Mouse (Mus musculus): ENCODE measurements around the gene Ydjc. TPM values are rescaled to one million over a fixed set of nuclear protein-coding genes. Genes with fewer than 3 reads are reported as not detected.

Ydjc gene
- polyA plus RNA-seq, 1 experiment from 2014 or later = 15.1 TPM

GRCm38 (mm10) chr16:17200121-17200952 lies 55.9 kb downstream of the Ydjc start:
- H3K9ac ChIP-seq (ENCODE audit: low read depth, low read length) = peak overlapping the region; percentile 100
- 4% methylated on average over 24 of the region's 24 CpGs for WGBS
- H3K4me2 ChIP-seq (ENCODE audit: low read depth, low read length) = peak overlapping the region; percentile 65
- peak overlapping the region; percentile 99 for H3K4me3 ChIP-seq (ENCODE audit: low read depth, low read length)
- DNase-seq (ENCODE audit: low spot score) = no peak
- no peaks in the 10 kb centered on the region for H3K9me3 ChIP-seq (ENCODE audit: control insufficient read depth, low read length)
- peaks cover 7% of the 10 kb centered on the region; the same call in 1 of the 2 replicates for H3K4me1 ChIP-seq (ENCODE audit: control insufficient read depth, insufficient read depth, low read length)
- H3K27ac ChIP-seq (replicated peaks; ENCODE audit: low read depth, low read length) = peak overlapping the region; percentile 86
- no peak for ATAC-seq (ENCODE audit: low read depth)
- H3K36me3 ChIP-seq (ENCODE audit: control insufficient read depth, insufficient read depth, low read length) = 0 out of 2 replicates have a peak, but pooled peaks cover 8% of the 10 kb centered on the region
- H3K27me3 ChIP-seq (replicated peaks; ENCODE audit: control insufficient read depth, insufficient read depth, low read length) = no peaks in the 10 kb centered on the region

GRCm38 (mm10) chr16:17200953-17201707 lies 56.7 kb downstream of the Ydjc start:
- H3K36me3 ChIP-seq (ENCODE audit: control insufficient read depth, insufficient read depth, low read length) = 0 out of 2 replicates have a peak, but pooled peaks cover 7% of the 10 kb centered on the region
- no peaks in the 10 kb centered on the region for H3K27me3 ChIP-seq (replicated peaks; ENCODE audit: control insufficient read depth, insufficient read depth, low read length)
- peak overlapping the region; percentile 86 for H3K27ac ChIP-seq (replicated peaks; ENCODE audit: low read depth, low read length)
- under 1% methylated on average over 44 of the region's 72 CpGs for WGBS
- peak; percentile 90 for ATAC-seq (ENCODE audit: low read depth)
- peak; percentile 94 for DNase-seq (ENCODE audit: low spot score)
- peak overlapping the region; percentile 65 for H3K4me2 ChIP-seq (ENCODE audit: low read depth, low read length)
- H3K9ac ChIP-seq (ENCODE audit: low read depth, low read length) = peak overlapping the region; percentile 100
- H3K4me3 ChIP-seq (ENCODE audit: low read depth, low read length) = peak overlapping the region; percentile 99
- H3K4me1 ChIP-seq (ENCODE audit: control insufficient read depth, insufficient read depth, low read length) = peaks cover 7% of the 10 kb centered on the region; the same call in 1 of the 2 replicates
- H3K9me3 ChIP-seq (ENCODE audit: control insufficient read depth, low read length) = no peaks in the 10 kb centered on the region

GRCm38 (mm10) chr16:17201977-17202376 lies 57.6 kb downstream of the Ydjc start:
- no peak overlapping the region for H3K4me2 ChIP-seq (ENCODE audit: low read depth, low read length)
- DNase-seq (ENCODE audit: low spot score) (peak; percentile 58), ATAC-seq (ENCODE audit: low read depth) (peak; percentile 67)
- WGBS = 47% methylated on average over 2 of the region's 2 CpGs
- H3K4me1 ChIP-seq (ENCODE audit: control insufficient read depth, insufficient read depth, low read length) = peaks cover 7% of the 10 kb centered on the region; the same call in 1 of the 2 replicates
- H3K36me3 ChIP-seq (ENCODE audit: control insufficient read depth, insufficient read depth, low read length) = 0 out of 2 replicates have a peak, but pooled peaks cover 4% of the 10 kb centered on the region
- H3K27ac ChIP-seq (replicated peaks; ENCODE audit: low read depth, low read length) = peak overlapping the region; percentile 86; the same call in 1 of the 2 replicates
- peak overlapping the region; percentile 99; the same call in 1 of the 2 replicates for H3K4me3 ChIP-seq (ENCODE audit: low read depth, low read length)
- H3K9ac ChIP-seq (ENCODE audit: low read depth, low read length) = 0 out of 2 replicates have a peak overlapping the region, but pooled peaks have one; percentile 100
- H3K9me3 ChIP-seq (ENCODE audit: control insufficient read depth, low read length) = no peaks in the 10 kb centered on the region
- 0 out of 2 replicates have a peak, but pooled peaks cover 3% of the 10 kb centered on the region for H3K27me3 ChIP-seq (replicated peaks; ENCODE audit: control insufficient read depth, insufficient read depth, low read length)

GRCm38 (mm10) chr16:17202549-17202948 lies 58.1 kb downstream of the Ydjc start, which contains the start of gene Ube2l3:
Gene Ube2l3 (minus strand): TSS chr16:17202649.
- peak within 1 kb of the TSS; percentile 65 for H3K4me2 ChIP-seq (ENCODE audit: low read depth, low read length)
- H3K9me3 ChIP-seq (ENCODE audit: control insufficient read depth, low read length) = no peaks in the 10 kb centered on the region
- peak within 1 kb of the TSS; percentile 86; the same call in 1 of the 2 replicates for H3K27ac ChIP-seq (replicated peaks; ENCODE audit: low read depth, low read length)
- peaks cover 7% of the 10 kb centered on the region; the same call in 1 of the 2 replicates for H3K4me1 ChIP-seq (ENCODE audit: control insufficient read depth, insufficient read depth, low read length)
- DNase-seq (ENCODE audit: low spot score) (no peak), ATAC-seq (ENCODE audit: low read depth) (no peak)
- WGBS = 78% methylated on average over 1 of the region's 1 CpGs
- H3K36me3 ChIP-seq (ENCODE audit: control insufficient read depth, insufficient read depth, low read length) = 0 out of 2 replicates have a peak, but pooled peaks cover 4% of the 10 kb centered on the region
- peak within 1 kb of the TSS; percentile 100 for H3K9ac ChIP-seq (ENCODE audit: low read depth, low read length)
- H3K27me3 ChIP-seq (replicated peaks; ENCODE audit: control insufficient read depth, insufficient read depth, low read length) = peaks cover 6% of the 10 kb centered on the region; the same call in 1 of the 2 replicates
- H3K4me3 ChIP-seq (ENCODE audit: low read depth, low read length) = peak within 1 kb of the TSS; percentile 99

GRCm38 (mm10) chr16:17204990-17205389 lies 60.6 kb downstream of the Ydjc start:
- Histone ChIP-seq H3K9me3 (ENCODE audit: control insufficient read depth, low read length) (no peaks in the 10 kb centered on the region), H3K4me1 (ENCODE audit: control insufficient read depth, insufficient read depth, low read length) (peaks cover 9% of the 10 kb centered on the region; the same call in 1 of the 2 replicates), H3K4me2 (ENCODE audit: low read depth, low read length) (no peak overlapping the region), H3K4me3 (ENCODE audit: low read depth, low read length) (no peak overlapping the region), H3K36me3 (ENCODE audit: control insufficient read depth, insufficient read depth, low read length) (no peaks in the 10 kb centered on the region), H3K9ac (ENCODE audit: low read depth, low read length) (no peak overlapping the region), H3K27me3 (replicated peaks; ENCODE audit: control insufficient read depth, insufficient read depth, low read length) (peaks cover 19% of the 10 kb centered on the region), H3K27ac (replicated peaks; ENCODE audit: low read depth, low read length) (no peak overlapping the region)
- ATAC-seq (ENCODE audit: low read depth) (no peak), DNase-seq (ENCODE audit: low spot score) (peak; percentile 31)
- 8% methylated on average over 6 of the region's 6 CpGs for WGBS

- H3K4me1 ChIP-seq (ENCODE audit: control insufficient read depth, insufficient read depth, low read length) = peaks cover 8% of the 10 kb centered on the region; the same call in 1 of the 2 replicates
- no peak within 1 kb of the TSS for H3K27ac ChIP-seq (replicated peaks; ENCODE audit: low read depth, low read length)
- peak within 1 kb of the TSS; percentile 51 for H3K4me3 ChIP-seq (ENCODE audit: low read depth, low read length)
- peak within 1 kb of the TSS; percentile 96 for H3K4me2 ChIP-seq (ENCODE audit: low read depth, low read length)
- no peaks in the 10 kb centered on the region for H3K9me3 ChIP-seq (ENCODE audit: control insufficient read depth, low read length)
- ATAC-seq (ENCODE audit: low read depth) = peak; percentile 84
- H3K9ac ChIP-seq (ENCODE audit: low read depth, low read length) = peak within 1 kb of the TSS; percentile 65
- H3K36me3 ChIP-seq (ENCODE audit: control insufficient read depth, insufficient read depth, low read length) = no peaks in the 10 kb centered on the region
- WGBS = under 1% methylated on average over 35 of the region's 85 CpGs
- peaks cover 32% of the 10 kb centered on the region for H3K27me3 ChIP-seq (replicated peaks; ENCODE audit: control insufficient read depth, insufficient read depth, low read length)
- DNase-seq (ENCODE audit: low spot score) = peak; percentile 92
Measured at GRCm38 (mm10) chr16:17208389-17209361, 64.3 kb downstream of the Ydjc start, which contains the start of gene Rimbp3. Gene Rimbp3 (plus strand): TSS chr16:17208603.

- peak overlapping the region; percentile 26; the same call in 1 of the 2 replicates for H3K9ac ChIP-seq (ENCODE audit: low read depth, low read length)
- H3K27me3 ChIP-seq (replicated peaks; ENCODE audit: control insufficient read depth, insufficient read depth, low read length) = peaks cover 32% of the 10 kb centered on the region
- H3K4me3 ChIP-seq (ENCODE audit: low read depth, low read length) = peak overlapping the region; percentile 51
- H3K4me2 ChIP-seq (ENCODE audit: low read depth, low read length) = peak overlapping the region; percentile 96
- ATAC-seq (ENCODE audit: low read depth) (no peak), DNase-seq (ENCODE audit: low spot score) (no peak)
- 3% methylated on average over 37 of the region's 37 CpGs for WGBS
- no peak overlapping the region for H3K27ac ChIP-seq (replicated peaks; ENCODE audit: low read depth, low read length)
- no peaks in the 10 kb centered on the region for H3K36me3 ChIP-seq (ENCODE audit: control insufficient read depth, insufficient read depth, low read length)
- H3K9me3 ChIP-seq (ENCODE audit: control insufficient read depth, low read length) = no peaks in the 10 kb centered on the region
- peaks cover 8% of the 10 kb centered on the region; the same call in 1 of the 2 replicates for H3K4me1 ChIP-seq (ENCODE audit: control insufficient read depth, insufficient read depth, low read length)
Measured at GRCm38 (mm10) chr16:17209404-17209960, 65.1 kb downstream of the Ydjc start.

All from embryonic facial prominence, embryonic 14.5 days (tissue).